Mouse (Mus musculus): ENCODE results near the gene Notch1.

GRCm38 (mm10) chr2:26504772-26505480, 11.5 kb downstream of the Notch1 start:
- TF ChIP-seq POLR2A (IDR thresholded peaks at IDR 0.05; ENCODE audit: low read depth, low read length) (no peak), CTCF (IDR thresholded peaks at IDR 0.05; ENCODE audit: borderline replicate concordance, insufficient read depth, low read length) (no peak)
